Mouse (Mus musculus) cortical plate, adult 2 months (tissue): ENCODE measurements around the gene Edil3. TPM values are rescaled to one million over a fixed set of nuclear protein-coding genes. Genes with fewer than 3 reads are reported as not detected.

Source experiments
- H3K27ac ChIP-seq: fragments of 200-500 bp; 2 replicates; pipeline ENCODE4 v1.5.1; 2012; ENCODE audit warnings: low read length, control low read depth, inconsistent platforms; ENCODE audit not compliant: insufficient read depth
- H3K4me1 ChIP-seq: fragments of 200-500 bp; 2 replicates; pipeline ENCODE4 v1.6.1; 2011; ENCODE audit warnings: low read length; ENCODE audit not compliant: control insufficient read depth, insufficient read depth
- H3K4me3 ChIP-seq: fragments of 200-500 bp; 2 replicates; pipeline ENCODE4 v1.5.1; 2011; ENCODE audit warnings: mild to moderate bottlenecking, low read length, control low read depth; ENCODE audit not compliant: insufficient read depth
- CTCF ChIP-seq: fragments of 200-500 bp; IDR thresholded peaks from 2 replicates; pipeline ENCODE4 v1.5.1; 2011; ENCODE audit warnings: mild to moderate bottlenecking, control low read depth, low read length; ENCODE audit not compliant: insufficient read depth; ENCODE audit errors: extremely low read depth
- POLR2A ChIP-seq: fragments of 200-500 bp; IDR thresholded peaks from 2 replicates; pipeline ENCODE4 v1.6.1; 2011; ENCODE audit warnings: mild to moderate bottlenecking, low read length, control low read depth; ENCODE audit not compliant: insufficient read depth; ENCODE audit errors: extremely low read depth
- polyA plus RNA-seq: library from polyadenylated mRNA; depleted of rRNA; stranded (reverse); fragments of >200 nt; gene quantifications from 2 replicates; pipeline ENCODE4 v1.2.3, GENCODE M21; 2012; rRNA removed

Edil3 gene
- 55.2 and 62.2 TPM in 2 replicates for polyA plus RNA-seq

GRCm38 (mm10) chr13:88821440-88822331 is at the start of gene Edil3:
Gene Edil3 (plus strand): TSS chr13:88821472.
- H3K27ac ChIP-seq, result peak within 1 kb of the TSS; percentile 88
- H3K4me1 ChIP-seq, result no peaks in the 10 kb centered on the region; the same call in 1 of the 2 replicates
- peak; percentile 34; the same call in 1 of the 2 replicates for TF ChIP-seq POLR2A
- no peak for TF ChIP-seq CTCF
- H3K4me3 ChIP-seq, result peak within 1 kb of the TSS; percentile 99

- TF ChIP-seq CTCF (no peak), POLR2A (no peak)
- no peak overlapping the region for H3K27ac ChIP-seq
- H3K4me1 ChIP-seq, result no peaks in the 10 kb centered on the region
- no peak overlapping the region for H3K4me3 ChIP-seq
Measured at GRCm38 (mm10) chr13:88799186-88799585, 22.1 kb upstream of the Edil3 start.

- Histone ChIP-seq H3K4me1 (no peaks in the 10 kb centered on the region), H3K4me3 (no peak overlapping the region), H3K27ac (no peak overlapping the region)
- TF ChIP-seq CTCF (no peak), POLR2A (no peak)
Measured at GRCm38 (mm10) chr13:88801006-88801405, 20.3 kb upstream of the Edil3 start.

GRCm38 (mm10) chr13:88805838-88806237 is 15.4 kb upstream of the Edil3 start:
- H3K27ac ChIP-seq, result no peak overlapping the region
- H3K4me3 ChIP-seq, result no peak overlapping the region
- TF ChIP-seq POLR2A (no peak), CTCF (no peak)
- H3K4me1 ChIP-seq, result no peaks in the 10 kb centered on the region

GRCm38 (mm10) chr13:88806269-88806668 is 15.0 kb upstream of the Edil3 start:
- Histone ChIP-seq H3K4me1 (no peaks in the 10 kb centered on the region), H3K4me3 (no peak overlapping the region), H3K27ac (no peak overlapping the region)
- no peak for TF ChIP-seq POLR2A
- TF ChIP-seq CTCF, result no peak

GRCm38 (mm10) chr13:88810097-88810496 is 11.2 kb upstream of the Edil3 start:
- Histone ChIP-seq H3K4me3 (no peak overlapping the region), H3K27ac (no peak overlapping the region), H3K4me1 (no peaks in the 10 kb centered on the region)
- no peak for TF ChIP-seq POLR2A
- no peak for TF ChIP-seq CTCF

- Histone ChIP-seq H3K4me1 (no peaks in the 10 kb centered on the region; the same call in 1 of the 2 replicates), H3K27ac (peak overlapping the region; percentile 88; the same call in 1 of the 2 replicates), H3K4me3 (peak overlapping the region; percentile 99)
- TF ChIP-seq POLR2A (no peak), CTCF (no peak)
Measured at GRCm38 (mm10) chr13:88820686-88821308, 475 bp upstream of the Edil3 start.

GRCm38 (mm10) chr13:88822332-88822895 is 1.1 kb downstream of the Edil3 start:
- H3K4me3 ChIP-seq, result peak overlapping the region; percentile 99
- TF ChIP-seq CTCF (no peak), POLR2A (no peak)
- H3K27ac ChIP-seq, result peak overlapping the region; percentile 88
- H3K4me1 ChIP-seq, result no peaks in the 10 kb centered on the region; the same call in 1 of the 2 replicates

- no peak for TF ChIP-seq CTCF
- TF ChIP-seq POLR2A, result no peak
- no peaks in the 10 kb centered on the region; the same call in 1 of the 2 replicates for H3K4me1 ChIP-seq
- H3K4me3 ChIP-seq, result peak overlapping the region; percentile 99
- peak overlapping the region; percentile 70 for H3K27ac ChIP-seq
Measured at GRCm38 (mm10) chr13:88822976-88823521, 1.8 kb downstream of the Edil3 start.
